Mouse (Mus musculus) left cerebral cortex, adult 18-20 months (tissue): ENCODE measurements around the gene Gsap. TPM values are rescaled to one million over a fixed set of nuclear protein-coding genes. Genes with fewer than 3 reads are reported as not detected.
"Not testable (repeated sequence)": the region's sequence is repeated elsewhere in the genome, so short reads cannot be mapped to it uniquely, and the experiment has no call there.

Experiments used
- DNase-seq, 2 experiments: peaks; one replicate each; pipeline ENCODE4 v3.0.0; 2021 to 2022; ENCODE audit warnings: low spot score in 2 of 2, mixed read lengths in 1 of 2
- total RNA-seq, 2 experiments: library from RNA; stranded (reverse); gene quantifications; 2 replicates each; pipeline ENCODE4 v1.2.3; 2021

The Gsap gene
- total RNA-seq, 2 experiments from 2014 or later, result 4.4 to 5.1 TPM

DNA sequence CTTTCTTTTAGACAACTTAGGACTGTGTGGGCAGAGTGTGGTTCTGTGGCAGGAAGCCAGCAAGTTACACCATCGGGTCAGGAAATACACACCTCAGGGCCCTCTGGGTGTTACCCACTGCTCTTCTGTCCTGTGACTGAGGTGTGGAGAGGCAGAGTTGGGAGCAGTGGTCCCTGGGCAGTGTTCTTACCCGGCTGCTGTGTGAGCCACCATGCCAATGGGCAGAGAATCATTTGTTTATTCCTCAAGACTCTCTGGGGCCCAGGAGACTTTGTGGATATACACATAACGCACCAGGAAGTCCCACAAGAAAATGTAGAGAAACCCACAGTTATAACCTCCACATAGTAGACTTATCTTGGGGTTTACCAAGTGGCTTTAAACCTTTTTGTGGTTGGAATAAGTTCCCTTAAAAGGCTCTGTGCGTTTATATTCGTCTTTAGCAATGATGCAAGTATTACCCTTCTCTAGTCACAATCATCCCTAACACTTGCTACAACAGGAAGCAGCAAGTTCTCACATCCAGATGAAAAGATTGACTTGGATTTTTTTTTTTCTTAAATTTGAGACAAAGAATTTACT lies 69.6 kb downstream of the Gsap start:
- no peak for DNase-seq

DNA sequence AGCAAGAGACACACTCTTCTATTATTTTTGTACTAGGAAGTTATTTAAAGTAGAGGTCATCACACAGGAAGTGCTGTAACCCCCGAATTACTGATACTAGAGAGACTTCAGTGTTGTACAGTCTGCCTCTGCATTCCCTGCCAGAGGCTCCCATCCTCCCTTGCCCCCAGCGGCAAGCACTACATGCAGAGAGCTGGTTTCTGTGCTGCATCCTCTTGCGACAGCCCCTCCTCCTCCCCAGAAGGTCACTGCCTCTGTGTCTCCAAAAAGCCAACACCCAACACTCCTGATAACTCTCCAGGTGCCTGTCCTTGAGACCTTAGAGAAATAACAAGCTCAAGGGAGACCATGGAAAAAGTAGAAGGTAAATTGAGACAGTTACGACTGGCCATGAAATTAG lies 71.1 kb downstream of the Gsap start:
- no peak for DNase-seq

DNA sequence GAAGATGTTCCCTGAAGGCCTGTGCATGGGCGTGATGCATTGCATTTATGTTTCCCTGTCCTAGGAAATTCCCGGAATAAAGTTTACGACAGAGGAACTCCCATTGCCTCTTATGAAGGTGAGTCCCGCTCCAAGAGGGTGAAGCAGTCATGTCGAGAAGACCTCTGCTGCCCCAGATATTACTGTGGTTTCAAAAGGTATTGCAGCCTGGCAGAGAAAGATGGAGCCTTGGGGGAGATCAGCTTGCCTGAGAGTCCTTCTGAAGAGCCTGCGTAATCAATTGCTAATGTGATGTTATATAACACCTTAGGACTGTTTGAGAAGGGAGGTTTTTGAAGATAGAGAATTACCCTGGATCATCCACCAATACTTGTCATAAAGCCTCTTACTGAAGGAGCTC lies 71.8 kb downstream of the Gsap start:
- DNase-seq, result no peak

DNA sequence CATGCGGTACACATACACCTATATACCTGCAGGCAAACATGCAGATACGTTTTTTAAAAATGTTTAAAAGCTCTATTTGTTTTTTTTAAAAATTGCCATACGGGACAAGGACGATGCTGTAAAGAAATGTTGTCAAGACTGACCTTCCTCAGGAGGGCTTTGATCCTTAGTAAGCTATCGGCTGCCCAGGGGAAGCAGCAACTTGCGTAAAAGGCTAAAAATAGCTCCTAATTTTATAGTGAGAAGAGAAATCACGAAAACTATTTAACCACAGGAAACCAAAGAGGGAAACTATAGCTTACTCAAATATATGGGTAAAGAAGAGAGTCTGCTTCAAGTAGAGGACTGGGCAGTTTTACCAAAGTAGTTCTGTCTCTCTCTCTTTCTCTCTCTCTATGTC lies 74.7 kb downstream of the Gsap start:
- DNase-seq, result no peak

DNA sequence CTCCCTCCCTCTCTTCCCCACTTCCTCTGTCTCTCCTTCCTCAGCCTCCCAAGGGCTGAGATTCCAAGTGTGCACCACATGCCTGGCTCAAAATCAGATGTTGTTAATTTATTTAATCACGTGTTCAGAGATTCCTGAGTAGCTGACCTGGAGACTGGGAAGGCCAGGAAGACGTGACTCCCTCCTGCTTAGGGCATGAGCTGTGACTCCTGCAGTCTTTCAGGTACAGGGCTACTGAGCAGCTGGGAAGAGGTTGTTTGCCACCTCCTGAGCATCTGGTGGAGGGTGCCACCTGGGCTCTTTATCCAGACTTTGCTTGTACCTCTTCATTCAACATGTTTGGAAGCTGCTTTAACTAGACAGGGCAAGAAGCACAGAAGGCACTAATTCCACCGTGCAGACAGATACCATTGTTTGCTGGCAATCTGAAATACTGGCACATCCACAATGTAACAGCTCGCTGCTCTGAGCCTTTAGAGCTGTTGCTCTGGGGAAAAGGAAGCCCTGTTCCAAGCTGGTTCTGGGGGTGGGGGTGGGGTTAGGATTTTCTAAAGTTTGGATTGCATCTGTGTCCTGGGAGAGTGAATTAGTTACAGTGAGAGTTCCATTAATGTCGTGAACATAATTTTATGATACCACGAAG lies 75.3 kb downstream of the Gsap start:
- DNase-seq, result no peak

DNA sequence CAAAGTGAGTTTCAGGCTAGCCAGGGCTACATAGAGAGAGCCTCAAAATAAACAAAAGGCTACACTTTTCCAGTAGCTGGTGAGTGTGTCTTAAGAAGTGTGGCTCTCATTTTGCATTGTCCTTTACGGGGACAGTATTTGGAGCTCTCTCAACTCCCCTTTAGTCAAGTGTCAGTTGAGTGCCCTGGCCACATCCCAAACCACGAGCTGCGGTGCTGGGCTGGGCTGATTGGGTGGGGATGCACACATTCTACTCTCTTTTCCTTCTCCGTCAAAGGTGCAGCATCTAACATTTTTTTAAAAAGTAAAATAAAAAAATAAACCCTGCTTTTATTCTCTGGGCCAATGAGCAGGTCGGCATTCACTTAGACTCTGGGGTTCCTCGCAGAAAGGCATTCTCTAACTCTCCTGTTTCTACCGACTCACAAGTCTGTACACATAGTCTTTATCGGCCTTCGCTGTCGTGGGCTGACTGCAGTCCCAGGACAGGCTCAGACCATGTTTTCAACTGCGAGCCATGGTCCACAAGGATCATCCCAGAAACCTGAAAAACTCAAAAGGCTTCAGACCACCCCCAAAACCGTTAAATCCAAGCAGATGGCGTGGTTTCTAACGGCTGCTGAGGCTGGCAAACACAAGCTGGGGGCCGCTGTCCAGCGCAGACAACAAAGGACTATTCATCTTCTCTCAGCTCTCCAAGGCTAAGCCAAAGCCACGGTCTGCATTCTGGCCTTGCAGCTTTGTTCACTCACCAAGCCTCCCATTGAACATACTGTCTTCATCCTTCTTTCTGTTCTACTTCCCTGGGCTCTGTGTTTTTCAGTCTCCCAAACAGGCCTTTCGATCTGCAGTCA lies 77.4 kb downstream of the Gsap start:
- DNase-seq, result no peak

DNA sequence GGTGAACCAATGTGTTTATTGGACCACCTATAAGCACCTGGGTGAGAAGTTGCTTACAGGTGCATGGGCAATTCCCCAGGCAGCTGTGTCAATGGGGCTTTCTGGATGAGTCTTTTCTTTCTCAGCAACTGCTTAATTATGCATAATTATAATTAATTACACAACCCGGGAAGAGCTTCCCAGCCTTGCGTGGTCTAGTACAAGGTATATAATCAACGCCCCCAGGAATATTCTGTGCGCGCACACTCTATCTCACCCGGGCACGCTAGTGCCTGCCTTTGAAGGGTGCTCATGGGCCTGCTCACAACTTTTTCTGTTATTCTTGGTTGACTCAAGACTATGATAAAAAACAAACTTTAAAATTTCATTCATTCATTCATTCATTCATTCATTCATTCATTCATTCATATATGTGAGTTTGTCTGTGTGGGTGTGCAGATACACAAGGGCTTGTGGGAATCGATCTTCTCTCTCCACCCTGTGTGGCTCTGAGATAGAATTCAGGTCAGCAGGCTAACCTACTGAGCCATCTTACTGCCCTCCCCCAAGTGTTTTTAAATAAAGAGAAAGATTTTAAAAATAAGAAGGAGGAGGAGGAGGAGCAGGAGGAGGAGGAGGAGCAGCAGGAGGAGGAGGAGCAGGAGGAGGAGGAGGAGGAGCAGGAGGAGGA lies 78.4 kb downstream of the Gsap start:
- DNase-seq, result no peak

DNA sequence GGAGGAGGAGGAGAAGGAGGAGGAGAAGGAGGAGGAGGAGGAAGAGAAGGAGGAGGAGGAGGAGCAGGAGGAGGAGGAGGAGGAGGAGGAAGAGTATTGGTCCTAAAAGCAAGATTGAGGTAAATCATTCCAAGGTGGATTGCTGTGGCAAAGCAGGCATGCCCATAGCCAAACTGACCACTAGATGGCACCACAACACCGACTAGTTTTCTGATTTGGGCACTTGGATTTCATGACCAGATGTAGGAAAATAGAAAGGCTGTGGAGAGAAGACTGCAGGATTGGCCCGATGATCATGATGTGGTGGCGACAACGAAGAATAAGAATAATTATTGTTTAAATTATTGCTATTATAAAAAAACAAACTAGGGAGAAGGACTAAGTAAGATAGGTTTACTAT lies 79.0 kb downstream of the Gsap start:
- peak; percentile 83 to 92 for DNase-seq

DNA sequence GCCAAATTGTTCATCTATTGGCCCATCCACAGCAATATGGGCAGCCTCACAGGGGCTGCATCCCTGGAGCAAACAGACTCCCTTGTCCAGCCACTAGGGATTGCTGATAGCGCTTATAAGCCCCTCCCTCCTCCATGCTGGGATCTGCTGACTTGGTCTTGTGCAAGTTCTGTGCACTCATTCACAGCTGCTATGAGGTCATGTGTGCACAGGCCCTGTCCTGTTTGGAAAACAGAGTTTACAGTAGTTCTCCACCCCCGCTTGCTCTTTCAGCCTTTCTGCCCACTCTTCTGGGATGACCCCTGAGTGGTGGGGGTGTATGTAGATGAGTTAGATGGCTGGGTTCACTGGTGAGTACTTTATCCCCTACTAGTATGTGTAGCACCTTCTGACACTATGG lies 81.0 kb downstream of the Gsap start:
- no peak for DNase-seq

DNA sequence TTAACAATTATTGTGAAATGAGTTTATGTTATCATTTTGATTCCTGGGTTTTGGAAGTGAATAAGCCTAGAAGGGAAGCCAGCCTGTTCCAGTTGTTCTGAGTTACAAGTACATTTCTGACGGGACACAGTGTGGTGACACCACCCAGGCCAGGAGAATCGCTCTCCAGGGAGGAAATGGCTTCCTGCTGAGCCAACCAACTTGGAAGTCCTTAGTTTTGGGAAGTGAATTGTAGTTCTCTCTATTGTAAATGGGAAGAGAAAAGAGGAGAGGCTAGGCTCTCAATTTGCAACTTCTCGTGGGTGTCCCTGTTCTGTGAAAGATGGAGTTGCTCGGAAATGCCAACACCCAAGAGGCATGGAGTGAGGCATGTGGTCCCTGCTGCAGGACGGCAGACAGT lies 83.4 kb downstream of the Gsap start:
- DNase-seq, result no peak

DNA sequence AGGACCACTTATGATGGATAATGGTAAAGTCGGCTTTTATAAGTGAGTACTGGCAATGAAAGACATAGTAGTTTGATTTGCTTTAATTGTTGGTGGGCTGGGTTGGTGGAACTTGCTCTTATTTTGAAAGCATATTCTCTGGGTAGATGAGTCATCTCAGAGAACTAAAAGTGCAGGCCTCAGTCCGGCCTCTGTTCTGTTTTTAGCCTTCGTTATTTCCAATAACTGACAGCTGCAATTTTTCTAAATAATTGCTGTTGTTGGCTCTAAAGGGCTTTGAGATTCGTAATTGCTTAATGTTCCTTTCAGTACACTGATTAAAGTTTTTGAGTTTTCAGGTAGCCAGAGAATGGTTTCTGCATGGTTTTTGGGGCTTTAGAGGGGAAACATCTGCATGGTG lies 84.7 kb downstream of the Gsap start:
- no peak for DNase-seq

DNA sequence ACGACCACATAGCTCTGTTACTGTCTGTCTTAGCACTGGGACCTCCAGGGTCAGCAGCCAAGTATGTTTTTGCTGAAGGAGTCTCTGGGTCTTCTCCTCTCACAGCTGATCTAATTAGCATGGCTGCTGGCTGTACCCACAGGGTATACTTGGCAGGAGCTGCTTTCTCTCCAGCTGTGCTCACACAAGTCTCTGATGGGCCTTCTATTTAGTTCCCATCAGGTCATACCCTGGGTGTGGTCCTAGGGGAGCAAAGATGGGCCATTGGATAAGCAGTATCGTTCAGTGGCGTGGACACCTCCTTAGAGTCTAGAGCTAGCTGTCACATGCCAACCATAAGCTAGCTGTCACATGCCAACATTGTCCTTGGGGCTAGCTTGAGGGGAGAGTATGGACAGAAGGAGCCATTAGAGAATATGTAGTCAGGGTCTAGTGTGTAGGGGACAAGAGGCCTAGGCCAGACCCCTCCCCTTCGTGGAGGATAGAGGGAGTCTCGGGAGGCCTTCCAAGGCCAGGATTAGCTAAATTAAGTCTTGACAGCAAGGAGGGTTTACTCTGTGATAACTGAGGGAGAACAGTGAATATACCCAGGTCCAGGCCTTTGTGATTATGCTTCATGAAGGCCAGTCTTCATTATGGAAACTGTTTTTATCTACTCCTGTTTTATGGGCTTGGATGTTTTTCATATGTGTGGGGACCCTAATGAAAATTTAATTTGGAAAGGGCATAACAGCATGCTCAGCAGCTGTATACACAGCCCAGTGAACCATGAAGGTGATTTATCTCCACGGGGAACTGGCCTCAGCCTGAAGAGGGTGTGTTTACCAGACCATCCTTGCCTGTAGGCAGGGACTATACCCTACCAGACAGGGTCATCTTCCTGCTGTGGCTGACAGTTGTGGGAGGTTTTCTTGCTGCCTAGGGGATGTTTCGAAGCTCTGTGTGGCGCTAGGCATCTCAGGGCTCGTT lies 85.6 kb downstream of the Gsap start:
- no peak for DNase-seq

DNA sequence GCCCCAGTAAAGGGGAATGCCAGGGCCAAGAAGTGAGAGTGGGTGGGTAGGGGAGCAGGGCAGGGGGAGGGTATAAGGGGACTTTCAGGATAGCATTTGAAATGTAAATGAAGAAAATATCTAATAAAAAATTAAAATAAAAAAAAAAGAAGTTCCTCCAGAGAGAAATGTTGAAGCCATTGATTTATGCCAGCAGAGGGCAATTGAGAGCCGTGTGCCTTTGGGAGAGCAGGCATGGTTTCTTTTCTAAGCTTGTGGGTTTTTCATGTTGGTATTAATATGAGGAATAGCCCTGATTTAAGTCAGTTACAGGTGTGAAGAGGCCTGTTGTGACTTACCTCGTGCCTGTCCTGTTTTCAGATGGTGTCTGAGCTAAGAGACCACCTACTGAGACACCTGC lies 91.6 kb downstream of the Gsap start:
- not testable (repeated sequence) for DNase-seq

DNA sequence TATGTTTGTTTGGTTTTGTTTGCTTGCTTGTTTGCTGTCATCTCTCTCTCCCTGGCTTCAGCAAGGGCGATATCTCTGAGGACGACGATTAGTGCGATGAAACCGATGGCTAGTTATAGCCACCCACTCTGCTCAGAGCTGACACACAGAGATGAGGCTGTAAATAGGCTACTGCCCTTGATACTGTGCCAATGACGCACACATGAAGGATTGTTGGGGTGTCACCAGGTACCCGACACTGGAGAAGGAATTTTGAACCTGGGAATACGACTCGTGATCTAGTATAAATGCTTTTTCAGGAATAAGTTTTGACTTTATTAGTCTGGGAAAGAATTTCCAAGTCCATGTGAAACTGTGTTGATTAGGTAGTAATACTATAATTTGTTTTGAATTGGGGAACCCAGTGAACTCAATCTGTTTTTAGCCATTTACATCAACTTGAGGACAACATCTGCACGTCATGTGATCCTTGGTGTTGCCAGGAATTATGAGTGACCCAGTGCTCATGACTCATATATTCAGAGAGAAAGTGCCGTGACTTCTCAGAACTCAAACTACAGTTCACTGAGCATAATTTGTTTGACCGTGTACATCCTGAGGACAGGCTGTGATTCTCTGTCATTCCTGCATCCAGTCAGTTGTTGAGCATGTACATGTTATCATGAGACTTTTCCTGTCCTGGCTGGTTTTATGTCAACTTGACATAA lies 97.5 kb downstream of the Gsap start:
- DNase-seq, result no peak

DNA sequence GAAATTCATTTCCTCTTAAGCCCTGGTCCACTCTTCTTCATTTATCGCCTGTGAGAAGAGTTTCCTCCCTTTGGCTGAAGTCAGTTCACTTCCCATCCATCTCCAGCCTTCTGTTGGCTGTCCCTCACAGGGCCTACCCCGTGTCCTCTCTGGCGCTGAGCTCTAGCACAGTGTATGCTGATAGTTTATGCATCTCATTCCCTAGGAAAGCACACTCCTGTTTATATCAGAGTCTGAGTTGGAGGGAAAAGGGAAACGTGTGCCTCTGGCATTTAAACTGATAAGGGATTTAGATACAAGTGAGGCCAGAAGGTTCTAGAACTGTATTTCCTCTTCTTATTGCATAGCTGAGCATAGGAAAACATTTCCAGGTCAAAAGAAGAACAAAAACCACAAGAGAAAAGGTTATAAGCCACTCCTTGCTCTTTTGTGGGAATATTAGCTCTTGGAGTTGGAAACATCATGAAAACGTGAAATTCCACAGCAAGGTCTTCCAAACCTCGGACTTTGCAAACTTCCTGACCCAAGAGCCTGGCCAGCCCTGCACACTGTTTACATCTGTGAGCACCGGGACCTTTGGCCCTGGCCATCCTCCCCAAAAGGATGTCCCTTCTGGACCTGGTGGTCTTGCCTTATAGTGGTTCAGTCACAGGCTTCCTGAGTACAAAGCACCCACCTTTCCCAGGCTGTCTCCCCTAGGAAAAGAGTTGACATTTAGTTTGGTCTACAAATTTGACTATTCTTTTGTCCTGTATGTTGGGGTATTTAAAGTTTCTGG lies 102.8 kb downstream of the Gsap start:
- DNase-seq, result no peak

DNA sequence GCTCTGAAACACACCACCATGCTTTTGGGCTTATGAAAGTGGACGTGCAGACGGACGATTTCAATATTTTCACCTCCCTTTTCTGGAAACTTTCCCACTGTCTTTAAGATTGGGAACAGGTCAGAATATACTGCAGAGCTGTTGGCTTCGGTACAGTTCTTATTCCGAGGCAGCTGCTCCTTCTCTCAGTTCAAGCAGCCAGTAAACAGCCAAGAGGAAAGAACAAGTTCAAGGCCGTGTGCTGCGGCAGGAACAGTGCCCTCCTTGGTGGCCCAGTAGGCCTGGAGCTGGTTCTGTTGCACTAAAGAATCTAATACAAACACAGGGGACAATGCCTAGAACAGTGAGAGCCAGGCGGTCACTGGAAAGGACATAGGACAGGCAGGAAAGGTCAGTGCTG lies 104.5 kb downstream of the Gsap start:
- no peak for DNase-seq

DNA sequence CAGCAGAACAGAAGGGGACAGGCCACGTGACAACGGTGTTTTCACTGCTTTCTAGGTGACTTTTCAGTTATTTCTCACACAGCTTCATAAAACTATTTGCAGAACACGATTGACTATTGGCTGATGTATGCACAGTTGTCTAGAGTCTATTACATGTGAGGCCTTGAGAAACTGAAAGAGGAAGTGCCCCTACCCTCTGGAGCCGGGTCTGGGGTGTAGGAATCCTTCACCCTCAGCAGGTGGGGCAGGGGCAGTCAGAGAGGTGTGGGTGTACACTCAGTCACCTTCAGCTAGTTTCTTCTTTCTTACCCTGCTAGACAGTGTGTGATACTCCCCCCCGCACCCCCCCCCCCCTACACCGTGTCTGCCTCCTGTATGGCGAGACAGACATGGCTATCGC lies 109.6 kb downstream of the Gsap start:
- no peak for DNase-seq

DNA sequence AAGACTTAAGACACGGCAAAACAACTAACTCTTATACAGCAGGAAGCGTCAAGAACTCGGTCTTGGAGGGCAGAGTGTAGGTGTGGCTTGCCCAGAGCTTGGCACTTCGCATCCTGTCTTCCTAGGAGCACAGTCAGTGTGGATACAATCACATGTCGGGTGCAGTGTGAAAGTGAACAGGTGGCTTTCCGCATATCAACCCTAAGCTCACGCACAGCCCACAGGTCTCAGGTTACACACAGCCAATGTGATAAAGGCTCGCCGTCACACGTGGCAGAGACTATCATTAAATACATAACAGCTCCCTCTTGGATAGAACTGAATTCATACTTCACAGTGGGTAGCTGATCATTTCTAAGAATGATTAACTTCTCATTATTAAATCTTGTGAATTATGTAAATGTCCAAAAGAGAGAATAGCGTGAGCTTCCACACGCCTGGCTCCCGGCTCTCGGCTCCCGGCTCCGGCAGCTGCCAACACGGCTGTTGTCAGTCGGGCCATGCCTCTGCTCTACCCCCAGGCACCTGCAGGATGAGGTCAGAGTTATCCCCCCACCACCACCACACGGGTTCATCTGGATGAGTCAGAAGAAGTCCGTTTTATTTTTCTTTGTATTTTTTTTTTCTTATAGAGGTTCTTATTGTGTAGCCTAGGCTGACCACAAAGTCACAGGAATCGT lies 113.2 kb downstream of the Gsap start:
- no peak for DNase-seq

DNA sequence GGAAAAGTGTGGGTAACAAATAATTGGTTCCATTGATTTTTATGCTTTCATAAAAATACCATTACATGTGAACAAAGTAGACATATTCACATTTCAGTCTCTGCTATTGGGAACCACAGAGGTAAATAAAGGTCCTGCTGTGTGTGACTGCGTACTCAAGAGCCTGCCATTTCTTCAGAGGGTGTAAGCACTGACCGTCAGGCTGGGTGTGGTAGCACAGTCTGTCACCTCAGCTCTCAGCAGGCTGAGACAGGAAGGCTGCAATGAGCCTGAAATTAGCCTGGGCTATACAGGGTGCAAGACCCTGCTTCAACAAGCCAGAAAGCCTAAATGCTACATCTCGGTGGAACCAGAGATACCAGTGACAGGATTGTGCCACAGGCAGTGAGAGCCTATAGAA lies 114.0 kb downstream of the Gsap start:
- DNase-seq, result no peak
